Mouse (Mus musculus) natural killer cell, adult 2 months (primary cell): Measurements from ENCODE around the gene Aunip.
A peak's percentile ranks its signal among the peaks of the same experiment; 100 is the strongest.

ENCODE experiments used
- DNase-seq, 2 experiments: peaks; one replicate each; pipeline ENCODE4 v3.0.0; 2022; ENCODE audit warnings: low spot score in 2 of 2

Gene Aunip

GRCm38 (mm10) chr4:134553631-134554030 lies 42.8 kb downstream of the Aunip start:
- no peak for DNase-seq

GRCm38 (mm10) chr4:134555956-134556580 lies 45.3 kb downstream of the Aunip start:
- no peak for DNase-seq

- DNase-seq: peak in 1 of 2 experiments; percentile 58
Measured at GRCm38 (mm10) chr4:134557626-134558249, 46.9 kb downstream of the Aunip start.

- no peak for DNase-seq
Measured at GRCm38 (mm10) chr4:134558570-134559113, 47.8 kb downstream of the Aunip start.

- DNase-seq: no peak
Measured at GRCm38 (mm10) chr4:134559154-134559553, 48.4 kb downstream of the Aunip start.

- no peak for DNase-seq
Measured at GRCm38 (mm10) chr4:134560699-134561098, 49.9 kb downstream of the Aunip start.

- DNase-seq: no peak
Measured at GRCm38 (mm10) chr4:134562014-134562413, 51.2 kb downstream of the Aunip start.

GRCm38 (mm10) chr4:134563624-134564023 lies 52.8 kb downstream of the Aunip start:
- DNase-seq: no peak

GRCm38 (mm10) chr4:134564093-134564492 lies 53.3 kb downstream of the Aunip start:
- DNase-seq: no peak

- no peak for DNase-seq
Measured at GRCm38 (mm10) chr4:134567377-134568226, 56.8 kb downstream of the Aunip start.

- no peak for DNase-seq
Measured at GRCm38 (mm10) chr4:134569205-134569604, 58.4 kb downstream of the Aunip start.

GRCm38 (mm10) chr4:134569831-134570230 lies 59.0 kb downstream of the Aunip start:
- DNase-seq: no peak

GRCm38 (mm10) chr4:134570704-134571451 lies 60.1 kb downstream of the Aunip start:
- no peak for DNase-seq

- no peak for DNase-seq
Measured at GRCm38 (mm10) chr4:134572449-134573300, 61.9 kb downstream of the Aunip start.
